Mouse (Mus musculus) ZHBTc4 (cell line): ENCODE measurements around the gene Pip5k1b.

ENCODE experiments used
- DNase-seq: peaks from one replicate; pipeline ENCODE4 v3.0.0-alpha.2; 2011; ENCODE audit warnings: low read depth, low spot score

Pip5k1b gene

GRCm38 (mm10) chr19:24336370-24337076, 219.1 kb downstream of the Pip5k1b start:
- DNase-seq: no peak

- DNase-seq: no peak
Measured at GRCm38 (mm10) chr19:24335611-24336343, 219.9 kb downstream of the Pip5k1b start.

GRCm38 (mm10) chr19:24332956-24333355, 222.7 kb downstream of the Pip5k1b start:
- no peak for DNase-seq

- no peak for DNase-seq
Measured at GRCm38 (mm10) chr19:24331274-24331673, 224.4 kb downstream of the Pip5k1b start.

- DNase-seq: no peak
Measured at GRCm38 (mm10) chr19:24330366-24330765, 225.3 kb downstream of the Pip5k1b start.

- DNase-seq: no peak
Measured at GRCm38 (mm10) chr19:24327921-24328320, 227.8 kb downstream of the Pip5k1b start.

- DNase-seq: no peak
Measured at GRCm38 (mm10) chr19:24326969-24327368, 228.7 kb downstream of the Pip5k1b start.

- no peak for DNase-seq
Measured at GRCm38 (mm10) chr19:24325692-24326091, 230.0 kb downstream of the Pip5k1b start.

GRCm38 (mm10) chr19:24323841-24324613, 231.6 kb downstream of the Pip5k1b start:
- no peak for DNase-seq

- peak; percentile 32 for DNase-seq
Measured at GRCm38 (mm10) chr19:24321900-24322311, 233.8 kb downstream of the Pip5k1b start.

- DNase-seq: no peak
Measured at GRCm38 (mm10) chr19:24321211-24321899, 234.3 kb downstream of the Pip5k1b start.

GRCm38 (mm10) chr19:24318172-24318571, 237.5 kb downstream of the Pip5k1b start:
- no peak for DNase-seq

- DNase-seq: no peak
Measured at GRCm38 (mm10) chr19:24317731-24318130, 237.9 kb downstream of the Pip5k1b start.

GRCm38 (mm10) chr19:24317038-24317591, 238.6 kb downstream of the Pip5k1b start:
- peak; percentile 30 for DNase-seq

GRCm38 (mm10) chr19:24316060-24316725, 239.5 kb downstream of the Pip5k1b start:
- DNase-seq: no peak

- DNase-seq: no peak
Measured at GRCm38 (mm10) chr19:24315234-24315633, 240.4 kb downstream of the Pip5k1b start.

- no peak for DNase-seq
Measured at GRCm38 (mm10) chr19:24314676-24315075, 241.0 kb downstream of the Pip5k1b start.

GRCm38 (mm10) chr19:24312556-24313342, 242.9 kb downstream of the Pip5k1b start:
- no peak for DNase-seq

- no peak for DNase-seq
Measured at GRCm38 (mm10) chr19:24312046-24312445, 243.6 kb downstream of the Pip5k1b start.

- no peak for DNase-seq
Measured at GRCm38 (mm10) chr19:24308305-24308705, 247.4 kb downstream of the Pip5k1b start.
